Mouse (Mus musculus) olfactory bulb, adult 2 months (tissue): ENCODE measurements around the gene Lxn. TPM values are rescaled to one million over a fixed set of nuclear protein-coding genes. Genes with fewer than 3 reads are reported as not detected.

Experiments
- H3K27ac ChIP-seq: fragments of 200-500 bp; 2 replicates; pipeline ENCODE4 v1.5.1; 2012; ENCODE audit warnings: low read depth, low read length; ENCODE audit not compliant: insufficient read depth
- H3K4me1 ChIP-seq: fragments of 200-500 bp; 2 replicates; pipeline ENCODE4 v1.6.1; 2012; ENCODE audit warnings: low read length; ENCODE audit not compliant: control insufficient read depth, insufficient read depth
- H3K4me3 ChIP-seq: fragments of 200-500 bp; 2 replicates; pipeline ENCODE4 v1.5.1; 2012; ENCODE audit warnings: mild to moderate bottlenecking, low read depth, low read length, moderate library complexity; ENCODE audit not compliant: insufficient read depth
- CTCF ChIP-seq: fragments of 200-500 bp; IDR thresholded peaks from 2 replicates; pipeline ENCODE4 v1.5.1; 2012; ENCODE audit warnings: low read depth, mild to moderate bottlenecking, low read length, moderate library complexity; ENCODE audit not compliant: insufficient read depth
- POLR2A ChIP-seq: fragments of 200-500 bp; IDR thresholded peaks from 2 replicates; pipeline ENCODE4 v1.6.1; 2012; ENCODE audit warnings: mild to moderate bottlenecking, low read depth, low read length, moderate library complexity; ENCODE audit not compliant: insufficient read depth
- WGBS: fragments of 180-500 bp; shearing (Covaris S2); methylation state at CpG from one replicate; pipeline ENCODE4 v1.1.7; 2018; 5-methylcytosine and 5-hydroxymethylcytosine counted together
- polyA plus RNA-seq: library from polyadenylated mRNA; stranded (reverse); fragments of >200 nt; gene quantifications from 2 replicates; pipeline ENCODE4 v1.2.4, GENCODE M21; 2012; ENCODE audit warnings: low replicate concordance; ENCODE audit not compliant: missing spikeins, insufficient read depth, insufficient read length

Gene Lxn
- polyA plus RNA-seq, 1 experiment = not detected

- under 1% methylated on average over 24 of the region's 24 CpGs for WGBS
- H3K4me3 ChIP-seq = peak within 1 kb of the TSS; percentile 81
- TF ChIP-seq CTCF (peak; percentile 80), POLR2A (peak; percentile 70)
- peaks cover 5% of the 10 kb centered on the region; the same call in 1 of the 2 replicates for H3K4me1 ChIP-seq
- H3K27ac ChIP-seq = no peak within 1 kb of the TSS
Observed at GRCm38 (mm10) chr3:67429999-67430380, 33.7 kb downstream of the Lxn start, which contains the start of gene Gfm1. Gfm1 (plus strand) TSS chr3:67430096.

- TF ChIP-seq CTCF (no peak), POLR2A (no peak)
- Histone ChIP-seq H3K4me1 (peaks cover 5% of the 10 kb centered on the region; the same call in 1 of the 2 replicates), H3K27ac (no peak overlapping the region), H3K4me3 (no peak overlapping the region; the same call in 1 of the 2 replicates)
- WGBS = 28% methylated on average over 8 of the region's 8 CpGs
Observed at GRCm38 (mm10) chr3:67429338-67429998, 34.3 kb downstream of the Lxn start.

Other genes with a start within 250 kb of the Lxn start
- not detected in 2 replicates for gene Mlf1, start 89.8 kb downstream of the Lxn start, polyA plus RNA-seq
- gene Gm17402, start 88.8 kb downstream of the Lxn start, polyA plus RNA-seq = not detected in 2 replicates
- gene Gfm1, start 33.8 kb downstream of the Lxn start, polyA plus RNA-seq = not detected in 2 replicates
- gene Rarres1, start 51.6 kb upstream of the Lxn start, polyA plus RNA-seq = not detected in 2 replicates
- not detected in 2 replicates for gene Mfsd1, start 118.8 kb upstream of the Lxn start, polyA plus RNA-seq